Mouse (Mus musculus): Measurements from ENCODE around the gene Scaf4. TPM values are rescaled to one million over a fixed set of nuclear protein-coding genes. Genes with fewer than 3 reads are reported as not detected.
A peak's percentile ranks its signal among the peaks of the same experiment; 100 is the strongest.

The Scaf4 gene
- total RNA-seq, 2 experiments from 2014 or later = 39.6 to 40.8 TPM

GRCm38 (mm10) chr16:90214731-90215565 lies 69.4 kb downstream of the Scaf4 start:
- intact Hi-C loops (cut with DNase I) = no loop called here
- no peak for DNase-seq (ENCODE audit: low spot score in 2 of 2)

GRCm38 (mm10) chr16:90213477-90214339 lies 70.6 kb downstream of the Scaf4 start:
- intact Hi-C loops (cut with DNase I) = no loop called here

DNA sequence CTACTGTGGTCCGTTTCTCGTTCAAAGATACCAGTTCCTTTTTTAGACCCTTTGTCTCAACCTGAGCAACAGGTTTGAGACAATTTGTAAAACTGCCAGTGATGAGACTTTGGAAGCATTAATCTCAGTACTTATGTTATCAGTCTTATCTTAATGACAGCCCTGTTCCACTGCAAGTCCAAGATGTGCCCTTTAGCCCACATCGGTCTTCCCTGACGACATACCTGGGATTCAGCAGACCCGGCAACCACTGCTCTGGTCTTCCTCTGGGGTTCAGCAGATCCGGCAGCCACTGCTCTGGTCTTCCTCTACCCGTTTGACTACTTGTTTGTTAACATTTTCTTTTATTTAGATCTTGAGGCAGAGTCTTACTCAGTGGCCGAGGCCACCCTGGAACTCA lies 72.5 kb downstream of the Scaf4 start:
- intact Hi-C loops (cut with DNase I) = no loop called here
- DNase-seq (ENCODE audit: low spot score in 2 of 2) = no peak

More at GRCm38 (mm10) chr16:90213477-90214339, 70.6 kb downstream of the Scaf4 start:
- no peak for DNase-seq (ENCODE audit: low spot score in 2 of 2)

DNA sequence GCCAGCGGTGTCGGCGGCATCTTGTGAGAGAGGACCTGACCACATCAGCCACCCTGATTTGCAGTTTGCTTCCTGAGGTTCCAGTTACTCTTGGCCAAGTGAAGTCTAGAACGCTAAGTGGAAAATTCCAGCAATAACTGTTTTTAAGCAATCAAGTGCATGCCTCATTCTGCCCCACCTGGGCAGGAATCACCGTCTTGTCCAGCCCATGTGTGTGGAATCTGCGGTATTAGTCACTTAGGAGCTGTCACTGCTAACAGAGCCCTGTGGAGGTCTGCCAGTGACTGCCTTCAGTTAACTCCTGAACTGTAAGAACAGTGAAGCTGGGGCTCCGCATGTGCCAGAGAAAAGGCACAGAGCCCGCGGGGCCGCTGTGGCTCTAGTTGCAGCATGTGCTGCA lies 73.6 kb downstream of the Scaf4 start:
- no peak for DNase-seq (ENCODE audit: low spot score in 2 of 2)
- intact Hi-C loops (cut with DNase I) = no loop called here

DNA sequence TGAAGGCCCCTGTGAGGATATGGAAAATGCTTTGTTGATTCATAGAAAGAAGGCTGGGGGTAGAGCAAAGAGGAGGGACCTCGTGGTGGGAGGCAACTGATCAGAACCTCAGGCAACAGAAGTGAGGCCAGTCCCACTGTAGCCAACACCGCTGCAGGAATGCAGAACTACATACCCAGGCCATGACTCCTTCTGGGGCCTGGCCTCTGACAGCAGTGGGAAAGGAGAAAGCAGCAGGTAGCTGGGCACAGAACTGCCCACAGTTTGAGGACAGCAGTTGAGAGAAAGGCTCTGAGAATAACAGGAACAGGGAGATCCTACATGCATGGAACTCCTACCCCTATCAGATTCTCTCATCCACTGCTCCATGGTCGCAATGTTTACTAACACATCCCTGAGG lies 75.3 kb downstream of the Scaf4 start:
- intact Hi-C loops (cut with DNase I) = no loop called here
- no peak for DNase-seq (ENCODE audit: low spot score in 2 of 2)

DNA sequence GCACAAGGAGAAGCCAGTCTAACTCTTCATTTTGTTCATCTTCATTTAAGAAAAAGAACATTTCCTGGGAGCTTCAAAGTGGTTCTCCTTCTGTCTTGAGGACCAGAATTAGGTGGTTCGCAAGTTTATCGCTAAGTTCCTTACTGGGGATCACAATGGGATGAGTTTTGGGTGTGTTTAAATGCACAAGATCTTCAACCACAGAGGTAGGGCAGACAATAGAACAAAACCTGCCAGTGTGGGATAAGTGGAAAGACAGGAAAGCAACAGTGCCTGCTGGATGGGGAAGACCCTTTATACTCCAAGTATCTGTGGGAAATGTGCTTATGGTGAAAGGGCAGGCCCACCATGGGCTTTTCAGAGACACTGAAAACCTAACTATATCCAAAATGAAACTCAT lies 79.4 kb downstream of the Scaf4 start:
- intact Hi-C loops (cut with DNase I) = no loop called here

DNA sequence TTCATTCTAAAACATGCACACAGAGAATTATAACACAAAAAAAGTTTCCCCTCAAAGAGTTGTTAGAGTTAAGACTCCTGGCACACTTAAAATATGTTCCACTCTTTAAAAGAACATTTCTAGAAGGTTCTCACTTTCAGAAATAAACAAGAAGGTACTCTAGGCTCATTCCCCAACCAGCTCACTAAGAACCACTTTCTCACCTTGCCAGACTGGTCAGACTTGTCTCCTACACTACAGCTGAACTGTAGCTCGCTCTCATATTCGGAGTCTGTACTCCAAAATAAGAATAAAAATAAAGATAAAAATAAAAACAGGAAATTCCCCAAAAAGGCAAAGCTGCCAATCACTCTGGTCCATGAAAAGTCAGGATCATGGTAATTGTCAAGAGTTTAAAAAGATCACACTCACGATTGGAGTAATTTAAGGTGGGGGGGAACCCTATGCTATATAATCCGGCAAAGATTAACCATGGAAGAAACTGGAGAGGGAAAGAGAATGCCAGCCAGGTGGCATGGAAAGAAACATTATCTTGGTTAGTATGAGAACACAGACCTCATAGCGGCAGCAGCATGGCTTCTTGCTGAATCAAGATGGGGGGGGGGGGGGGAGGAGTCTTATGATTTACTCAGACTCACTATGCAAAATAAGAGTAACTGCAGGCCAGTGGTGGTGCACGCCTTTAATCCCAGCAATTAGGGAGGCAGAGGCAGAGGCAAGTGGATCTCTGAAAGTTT lies 80.9 kb downstream of the Scaf4 start:
- DNase-seq (ENCODE audit: low spot score in 2 of 2) = no peak
- intact Hi-C loops (cut with DNase I) = no loop called here

More for the DNA sequence above, 79.4 kb downstream of the Scaf4 start:
- no peak for DNase-seq (ENCODE audit: low spot score in 2 of 2)

DNA sequence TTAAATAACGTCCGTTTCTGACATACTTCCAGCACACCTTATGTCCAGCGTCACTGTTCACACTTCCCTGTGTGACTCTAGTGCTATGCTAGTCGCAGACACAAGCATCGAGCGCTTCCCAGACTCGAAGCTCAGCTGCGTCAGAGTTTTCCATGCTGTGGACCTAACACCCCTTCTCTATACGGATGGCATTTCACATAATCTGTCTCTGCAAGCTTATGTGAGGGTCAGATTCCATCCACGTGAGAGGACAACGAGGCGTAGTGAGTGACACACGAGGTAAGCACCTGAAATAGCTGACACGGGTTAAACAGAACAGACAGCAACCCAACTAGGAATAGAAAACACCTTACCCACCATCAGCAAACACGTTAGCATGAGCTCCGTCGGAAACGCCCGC lies 82.2 kb downstream of the Scaf4 start:
- intact Hi-C loops (cut with DNase I) = no loop called here

DNA sequence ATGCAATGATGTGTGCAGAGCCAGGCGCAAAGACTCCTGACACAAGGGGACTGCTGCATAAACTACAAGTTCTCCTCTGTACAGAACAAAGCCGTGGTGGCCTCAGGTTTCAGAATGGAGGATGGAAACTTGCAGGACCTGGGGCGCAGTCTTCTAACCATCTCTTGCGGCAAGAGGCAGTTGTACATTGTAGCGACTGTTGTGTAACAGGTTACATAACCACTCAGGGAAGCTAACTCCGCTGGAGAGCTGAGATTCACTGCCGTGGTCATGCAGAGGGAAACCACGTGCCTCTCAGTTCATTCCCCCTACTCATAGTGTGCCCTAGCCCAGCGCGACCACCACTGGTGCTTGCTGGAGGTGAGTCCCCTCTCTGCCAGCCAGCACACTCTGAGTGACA lies 85.1 kb downstream of the Scaf4 start:
- DNase-seq (ENCODE audit: low spot score in 2 of 2) = no peak
- intact Hi-C loops (cut with DNase I) = no loop called here

More for the DNA sequence above, 82.2 kb downstream of the Scaf4 start:
- DNase-seq (ENCODE audit: low spot score in 2 of 2) = no peak

GRCm38 (mm10) chr16:90198626-90199025 lies 85.7 kb downstream of the Scaf4 start:
- intact Hi-C loops (cut with DNase I) = no loop called here
- DNase-seq (ENCODE audit: low spot score in 2 of 2) = no peak

GRCm38 (mm10) chr16:90197337-90197973 lies 86.8 kb downstream of the Scaf4 start:
- intact Hi-C loops (cut with DNase I) = no loop called here

DNA sequence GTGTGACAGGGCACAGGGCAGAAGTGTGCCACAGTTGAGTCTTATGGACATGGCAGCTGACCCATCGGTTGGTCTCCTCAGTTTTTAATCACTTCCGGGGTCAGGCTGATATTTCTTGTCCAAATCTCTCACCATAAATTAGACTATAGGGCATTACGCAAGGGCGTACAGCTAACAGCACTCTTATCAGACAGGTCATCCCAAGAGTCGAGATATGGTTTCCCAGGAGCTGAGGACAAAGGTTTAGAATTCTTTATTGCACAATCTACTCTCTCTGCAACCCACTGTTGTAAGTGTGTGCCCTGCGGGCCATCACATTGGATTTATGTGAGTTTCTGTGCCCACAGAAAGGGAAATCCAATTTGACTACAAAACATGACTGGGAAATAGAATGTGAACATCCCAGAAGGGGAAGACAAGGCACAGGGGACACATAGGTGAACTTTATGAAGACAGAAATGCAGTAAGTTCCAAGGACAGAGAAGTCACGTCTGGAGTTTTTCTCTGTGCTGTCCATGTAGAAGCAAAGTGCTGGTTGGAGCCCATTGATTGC lies 87.5 kb downstream of the Scaf4 start:
- DNase-seq (ENCODE audit: low spot score in 2 of 2) = no peak
- intact Hi-C loops (cut with DNase I) = no loop called here

More at GRCm38 (mm10) chr16:90197337-90197973, 86.8 kb downstream of the Scaf4 start:
- DNase-seq (ENCODE audit: low spot score in 2 of 2) = peak; percentile 59 to 60

DNA sequence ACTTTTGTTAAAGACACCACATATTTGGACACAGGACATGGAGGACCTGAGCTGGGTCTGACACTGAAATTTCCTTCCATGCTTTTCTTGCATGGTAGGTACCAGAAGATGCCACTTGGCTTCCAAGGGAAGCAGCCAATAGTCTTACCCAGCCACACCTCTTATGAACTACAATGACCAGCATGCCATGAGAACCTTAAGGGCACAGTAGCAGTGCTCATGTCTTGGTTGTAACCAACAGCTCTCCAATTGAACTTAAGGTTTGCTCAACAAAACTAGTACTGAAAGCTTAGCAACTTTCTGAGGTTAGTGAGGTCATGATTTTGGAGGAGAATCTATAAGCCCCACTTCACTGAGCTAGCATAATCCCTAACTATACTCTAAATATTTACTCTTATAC lies 90.6 kb downstream of the Scaf4 start:
- intact Hi-C loops (cut with DNase I) = no loop called here
- DNase-seq (ENCODE audit: low spot score in 2 of 2) = no peak

GRCm38 (mm10) chr16:90191289-90191688 lies 93.0 kb downstream of the Scaf4 start:
- DNase-seq (ENCODE audit: low spot score in 2 of 2) = no peak
- intact Hi-C loops (cut with DNase I) = no loop called here

GRCm38 (mm10) chr16:90187453-90187852 lies 96.8 kb downstream of the Scaf4 start:
- intact Hi-C loops (cut with DNase I) = loop anchor here (5.0 kb wide), 1 partner anchor 345 kb away; no protein-coding TSS in a partner anchor
- no peak for DNase-seq (ENCODE audit: low spot score in 2 of 2)

GRCm38 (mm10) chr16:90185928-90186588 lies 98.2 kb downstream of the Scaf4 start:
- intact Hi-C loops (cut with DNase I) = loop anchor here (1.0 to 5.0 kb wide), 2 partner anchors 344 to 412 kb away; no protein-coding TSS in a partner anchor
- DNase-seq (ENCODE audit: low spot score in 2 of 2) = peak; percentile 91 to 92

DNA sequence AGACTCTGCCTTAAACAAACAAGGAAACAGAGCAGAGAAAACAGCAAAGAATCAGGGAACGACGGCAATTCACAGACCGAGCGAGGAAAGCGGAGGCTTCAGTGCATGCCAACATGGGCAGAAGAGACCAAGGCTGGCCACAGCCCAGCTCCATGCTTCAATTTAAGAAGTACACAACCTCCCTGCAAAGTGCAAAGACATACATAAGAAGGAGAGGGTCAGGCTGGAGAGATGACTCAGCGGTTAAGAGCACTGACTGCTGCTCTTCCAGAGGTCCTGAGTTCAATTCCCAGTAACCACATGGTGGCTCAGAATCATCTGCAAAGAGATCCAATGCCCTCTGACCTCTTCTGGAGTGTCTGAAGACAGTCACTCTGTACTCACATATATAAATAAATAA lies 100.2 kb downstream of the Scaf4 start:
- DNase-seq (ENCODE audit: low spot score in 2 of 2) = no peak
- intact Hi-C loops (cut with DNase I) = no loop called here

DNA sequence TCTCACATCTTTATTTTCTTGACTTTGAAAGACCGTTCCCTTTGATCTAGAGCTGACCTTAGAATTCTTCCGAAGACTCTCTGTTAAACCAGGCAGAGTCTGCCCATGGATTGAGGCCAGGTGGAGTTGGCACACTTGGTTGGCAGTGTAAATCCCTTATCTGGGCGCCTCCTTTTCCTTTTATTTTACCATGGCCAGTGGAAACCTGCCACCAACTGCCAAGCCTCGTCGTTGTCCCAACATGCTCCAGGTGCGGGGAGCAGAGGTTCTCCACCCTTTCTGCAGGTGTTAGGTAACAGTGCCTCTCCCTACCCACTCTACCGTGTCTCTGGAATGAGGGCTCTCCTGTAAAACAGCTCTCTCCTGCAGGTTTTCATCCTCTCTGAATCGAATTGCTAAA lies 102.6 kb downstream of the Scaf4 start:
- intact Hi-C loops (cut with DNase I) = no loop called here
- DNase-seq (ENCODE audit: low spot score in 2 of 2) = no peak
